Mouse (Mus musculus): ENCODE measurements around the gene Zfp456. TPM values are rescaled to one million over a fixed set of nuclear protein-coding genes. Genes with fewer than 3 reads are reported as not detected.

The Zfp456 gene
- polyA plus RNA-seq, 1 experiment: not detected

DNA sequence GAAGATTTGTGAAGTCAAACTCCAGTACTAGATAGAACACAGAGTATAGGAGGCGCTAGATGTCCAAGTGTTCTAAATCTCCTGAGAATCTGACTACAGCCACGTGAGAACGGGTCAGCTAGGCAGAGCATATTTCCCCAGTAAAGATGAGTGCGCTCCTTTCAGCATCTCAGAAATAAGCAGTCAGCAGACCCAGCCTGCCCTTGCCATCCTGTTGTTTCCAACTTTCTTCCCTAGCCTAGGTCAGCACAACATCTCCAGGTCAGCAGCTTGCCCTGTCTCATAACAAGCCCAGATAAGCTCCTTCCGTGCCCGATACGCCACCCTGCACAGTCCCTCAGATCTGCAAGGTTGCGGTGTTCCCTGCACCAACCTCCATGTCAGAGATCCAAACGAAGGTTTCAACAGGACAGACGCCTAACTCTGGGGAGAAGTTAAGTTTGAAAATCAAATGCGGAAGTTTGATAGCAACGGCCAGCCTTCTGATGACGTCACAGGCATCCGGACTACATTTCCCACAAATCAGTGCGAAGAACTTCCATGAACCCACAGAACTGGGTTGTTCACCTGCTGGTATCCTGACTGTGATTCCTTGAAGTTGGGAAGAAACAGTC, 15.4 kb downstream of the Zfp456 start, which contains the start of the genes Gm28044 and Zfp953:
Gene Gm28044 (minus strand): TSS at position 406 of the 614 bp plus-strand sequence.
Gene Zfp953 (minus strand): TSS at position 475 of the 614 bp plus-strand sequence.
- no peak for TF ChIP-seq GATA1 (IDR thresholded peaks at IDR 0.05; ENCODE audit: low read length)
- TF ChIP-seq TAL1 (IDR thresholded peaks at IDR 0.05; ENCODE audit: low read length): no peak
- peaks cover 21% of the 10 kb centered on the region for H3K4me1 ChIP-seq (ENCODE audit: control insufficient read depth)
- H3K9me3 ChIP-seq (ENCODE audit: control insufficient read depth, low read length): no peaks in the 10 kb centered on the region
- no peaks in the 10 kb centered on the region for H3K27me3 ChIP-seq (ENCODE audit: control insufficient read depth)
- no peaks in the 10 kb centered on the region for H3K36me3 ChIP-seq (ENCODE audit: control insufficient read depth)
- peak within 1 kb of the TSS; percentile 73 for H3K4me3 ChIP-seq (replicated peaks)

DNA sequence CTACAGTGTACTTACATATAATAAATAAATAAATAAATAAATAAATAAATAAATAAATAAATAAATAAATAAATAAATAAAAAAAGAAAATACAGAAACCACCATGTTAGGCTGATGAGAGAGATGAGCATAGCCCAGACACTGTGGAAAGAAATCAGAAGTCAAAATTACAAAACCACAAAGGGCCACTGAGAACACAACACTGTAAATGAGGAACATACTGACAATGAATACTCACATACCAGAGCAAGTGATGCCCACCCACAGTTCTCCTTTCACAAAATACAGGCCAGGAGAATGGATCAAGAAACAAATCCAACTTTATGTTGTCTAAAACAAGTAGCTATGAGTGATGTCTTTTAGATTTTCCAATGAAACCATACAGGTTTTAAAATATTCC, 23.8 kb downstream of the Zfp456 start:
- TF ChIP-seq GATA1 (IDR thresholded peaks at IDR 0.05; ENCODE audit: low read length) (no peak), TAL1 (IDR thresholded peaks at IDR 0.05; ENCODE audit: low read length) (no peak)
- no peaks in the 10 kb centered on the region for H3K36me3 ChIP-seq (ENCODE audit: control insufficient read depth)
- no peak overlapping the region for H3K4me3 ChIP-seq (replicated peaks)
- no peaks in the 10 kb centered on the region for H3K4me1 ChIP-seq (ENCODE audit: control insufficient read depth)
- H3K27me3 ChIP-seq (ENCODE audit: control insufficient read depth): no peaks in the 10 kb centered on the region
- no peaks in the 10 kb centered on the region for H3K9me3 ChIP-seq (ENCODE audit: control insufficient read depth, low read length)

DNA sequence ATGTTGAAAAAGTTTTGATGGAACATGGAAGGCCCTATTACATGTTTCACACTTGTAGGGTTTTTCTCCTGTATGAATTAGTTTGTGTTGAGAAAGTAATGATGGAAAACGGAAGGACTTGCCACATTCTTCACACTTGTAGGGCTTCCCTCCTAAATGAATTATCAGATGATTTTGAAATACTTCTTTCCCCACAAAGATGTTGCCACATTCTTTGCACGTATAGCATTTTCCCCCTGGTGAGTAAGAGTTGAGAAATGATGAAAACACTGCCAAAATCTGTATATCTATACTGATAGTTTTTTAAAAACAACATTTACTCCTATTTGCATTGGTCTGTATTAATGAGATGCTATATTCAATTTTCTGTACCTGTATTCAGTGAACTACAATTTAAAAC, 32.2 kb downstream of the Zfp456 start:
- H3K9me3 ChIP-seq (ENCODE audit: control insufficient read depth, low read length): no peaks in the 10 kb centered on the region
- H3K36me3 ChIP-seq (ENCODE audit: control insufficient read depth): peaks cover 17% of the 10 kb centered on the region
- H3K4me1 ChIP-seq (ENCODE audit: control insufficient read depth): no peaks in the 10 kb centered on the region
- no peak overlapping the region for H3K4me3 ChIP-seq (replicated peaks)
- no peaks in the 10 kb centered on the region for H3K27me3 ChIP-seq (ENCODE audit: control insufficient read depth)
- no peak for TF ChIP-seq TAL1 (IDR thresholded peaks at IDR 0.05; ENCODE audit: low read length)
- TF ChIP-seq GATA1 (IDR thresholded peaks at IDR 0.05; ENCODE audit: low read length): no peak

DNA sequence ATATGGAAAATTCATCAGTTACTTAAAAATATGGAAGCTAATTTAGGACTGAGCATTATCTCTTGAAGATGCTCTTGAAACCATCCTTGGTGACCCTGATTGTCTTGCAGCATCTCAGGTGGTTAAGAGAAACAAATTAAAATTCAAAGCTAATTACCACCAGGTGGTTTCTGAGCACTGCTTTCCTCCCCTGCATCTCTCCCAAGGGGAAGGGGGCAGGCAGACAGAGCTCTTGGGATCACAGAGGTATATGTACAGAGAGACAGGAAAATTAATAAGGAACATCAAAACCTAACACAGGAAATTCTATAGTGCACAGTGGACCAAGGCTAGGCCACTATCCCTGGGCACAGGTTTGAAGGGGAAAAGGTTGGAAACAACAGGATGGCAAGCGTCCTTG, 42.7 kb downstream of the Zfp456 start:
- H3K4me1 ChIP-seq (ENCODE audit: control insufficient read depth): peaks cover 12% of the 10 kb centered on the region
- H3K4me3 ChIP-seq (replicated peaks): peak overlapping the region; percentile 69
- no peak for TF ChIP-seq GATA1 (IDR thresholded peaks at IDR 0.05; ENCODE audit: low read length)
- no peak for TF ChIP-seq TAL1 (IDR thresholded peaks at IDR 0.05; ENCODE audit: low read length)
- H3K27me3 ChIP-seq (ENCODE audit: control insufficient read depth): no peaks in the 10 kb centered on the region
- 0 out of 2 replicates have a peak, but pooled peaks cover 3% of the 10 kb centered on the region for H3K9me3 ChIP-seq (ENCODE audit: control insufficient read depth, low read length)
- no peaks in the 10 kb centered on the region for H3K36me3 ChIP-seq (ENCODE audit: control insufficient read depth)

DNA sequence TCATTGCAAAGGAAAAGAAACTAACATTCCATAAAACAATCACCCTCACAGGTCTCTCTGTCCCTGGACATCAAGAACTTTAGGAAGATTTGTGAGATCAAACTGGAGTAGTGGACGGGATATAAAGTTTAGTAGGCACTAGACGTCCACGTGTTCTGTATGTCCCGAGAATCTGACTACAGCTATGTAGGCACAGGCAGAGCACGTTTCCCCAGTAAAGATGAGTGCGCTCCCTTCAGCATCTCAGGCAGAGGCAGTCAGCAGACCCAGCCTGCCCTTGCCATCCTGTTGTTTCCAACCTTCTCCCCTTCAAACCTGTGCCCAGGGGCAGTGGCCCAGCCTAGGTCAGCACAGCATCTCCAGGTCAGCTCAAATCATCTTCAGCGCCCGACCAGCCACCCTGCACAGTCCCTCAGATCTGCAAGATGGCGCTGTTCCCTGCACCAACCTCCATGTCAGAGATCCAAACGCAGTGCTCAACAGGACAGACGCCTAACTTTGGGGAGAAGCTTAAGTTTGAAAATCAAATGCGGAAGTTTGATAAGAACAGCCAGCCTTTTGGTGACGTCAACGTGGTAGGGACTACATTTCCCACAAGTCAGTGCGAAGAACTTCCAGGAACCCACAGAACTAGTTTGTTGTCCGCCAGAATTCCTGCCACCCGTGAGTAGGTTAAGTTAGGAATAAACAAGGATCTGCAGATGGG, 43.4 kb downstream of the Zfp456 start, which contains the start of gene Zfp595:
Gene Zfp595 (minus strand): TSS at position 552 of the 706 bp plus-strand sequence.
- Histone ChIP-seq H3K27me3 (ENCODE audit: control insufficient read depth) (no peaks in the 10 kb centered on the region), H3K4me1 (ENCODE audit: control insufficient read depth) (peaks cover 12% of the 10 kb centered on the region), H3K9me3 (ENCODE audit: control insufficient read depth, low read length) (0 out of 2 replicates have a peak, but pooled peaks cover 3% of the 10 kb centered on the region), H3K36me3 (ENCODE audit: control insufficient read depth) (no peaks in the 10 kb centered on the region), H3K4me3 (replicated peaks) (peak within 1 kb of the TSS; percentile 69)
- TF ChIP-seq GATA1 (IDR thresholded peaks at IDR 0.05; ENCODE audit: low read length) (no peak), TAL1 (IDR thresholded peaks at IDR 0.05; ENCODE audit: low read length) (no peak)

Other genes starting within 250 kb of the Zfp456 start
- not detected in 2 replicates for gene Rsl1, start 202.6 kb downstream of the Zfp456 start, polyA plus RNA-seq (2012)
- 0.02 TPM in 1 of 2 replicates, not detected in the other for gene Zfp455, start 181.3 kb downstream of the Zfp456 start, polyA plus RNA-seq (2012)
- not detected in 2 replicates for gene Zfp458, start 97.3 kb downstream of the Zfp456 start, polyA plus RNA-seq (2012)
- gene Zfp457, start 69.3 kb downstream of the Zfp456 start, polyA plus RNA-seq (2012): not detected in 2 replicates
- gene Zfp595, start 43.2 kb downstream of the Zfp456 start, polyA plus RNA-seq (2012): 0.02 TPM in 1 of 2 replicates, not detected in the other
- gene Gm28044, start 15.3 kb downstream of the Zfp456 start, polyA plus RNA-seq (2012): not detected in 2 replicates
- gene Zfp953, start 15.2 kb downstream of the Zfp456 start, polyA plus RNA-seq (2012): 0.01 TPM in 1 of 2 replicates, not detected in the other
- not detected in 2 replicates for gene Gm28041, start 77 bp downstream of the Zfp456 start, polyA plus RNA-seq (2012)
- gene Zfp429, start 24.0 kb upstream of the Zfp456 start, polyA plus RNA-seq (2012): 0.02 and 0.12 TPM in 2 replicates
- not detected in 2 replicates for gene Zfp459, start 45.6 kb upstream of the Zfp456 start, polyA plus RNA-seq (2012)
- gene Zfp874a, start 75.8 kb upstream of the Zfp456 start, polyA plus RNA-seq (2012): 0.03 and 0.07 TPM in 2 replicates
- gene Zfp874b, start 108.4 kb upstream of the Zfp456 start, polyA plus RNA-seq (2012): 0.10 and 0.19 TPM in 2 replicates
- gene Zfp58, start 124.7 kb upstream of the Zfp456 start, polyA plus RNA-seq (2012): 0.02 TPM in 1 of 2 replicates, not detected in the other
- gene Gm26965, start 150.3 kb upstream of the Zfp456 start, polyA plus RNA-seq (2012): not detected in 2 replicates
- 0.03 and 0.27 TPM in 2 replicates for gene Zfp87, start 150.4 kb upstream of the Zfp456 start, polyA plus RNA-seq (2012)
- 0.01 TPM in 1 of 2 replicates, not detected in the other for gene Zfp748, start 178.0 kb upstream of the Zfp456 start, polyA plus RNA-seq (2012)
- 0.01 TPM in 1 of 2 replicates, not detected in the other for gene Zfp729b, start 233.9 kb upstream of the Zfp456 start, polyA plus RNA-seq (2012)

All from erythroblast, embryonic 14.5 days (primary cell).